Comparison of ENCODE assay signal across 12 mouse cellular contexts in the genomic region with DNA sequence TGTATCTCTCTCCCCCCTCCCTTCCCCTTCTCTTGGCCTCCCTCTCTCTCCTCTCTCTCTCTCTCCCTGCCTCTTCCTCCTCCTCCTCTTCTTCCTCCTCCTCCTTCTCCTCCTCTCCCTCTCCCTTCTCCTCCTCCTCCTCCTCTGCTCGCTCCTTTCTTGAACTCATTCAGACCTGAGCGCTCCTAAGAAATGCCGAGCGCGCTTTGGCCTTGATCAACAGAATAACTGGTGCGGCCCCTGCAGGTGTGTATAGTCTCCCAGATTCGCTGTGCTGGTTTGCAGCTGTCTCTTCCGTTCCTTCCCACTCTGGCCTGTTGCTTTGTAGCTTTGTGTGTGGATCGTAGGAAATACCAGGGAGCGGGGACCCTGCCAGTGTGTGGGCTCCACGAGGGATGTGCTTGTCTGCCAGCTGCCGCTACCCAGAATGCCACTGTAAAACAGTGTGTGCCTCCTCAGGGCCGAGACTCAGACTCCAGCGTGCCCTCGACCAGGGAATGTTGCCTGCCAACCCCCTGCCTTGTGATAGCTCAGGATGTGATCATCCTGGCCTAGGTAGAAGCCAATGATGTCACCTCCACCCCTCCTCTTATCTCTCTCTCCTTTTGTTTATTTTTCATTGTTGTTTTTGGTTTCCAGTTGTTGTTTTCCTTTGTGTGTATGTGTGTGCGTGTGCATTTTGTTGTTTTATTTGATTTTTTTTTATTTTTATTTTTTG.
DNase-seq lines count a peak whose midpoint lies in the region; ATAC-seq and TF ChIP-seq lines count a peak whose summit lies in the region.
"Had no signal": no experiment of that assay in that cellular context is flagged by ENCODE, and none has a peak within 500 bp of the region (broad histone marks: within the 10 kb centered on the region; RNA-seq: fewer than 3 reads in every experiment).

No protein-coding gene starts in this region.

- 83% methylated on average over 16 of the region's 16 CpGs for WGBS in heart, embryonic 10.5 days
- WGBS in liver, embryonic 16.5 days (ENCODE audit: insufficient replicate concordance), result 52% methylated on average over 16 of the region's 16 CpGs

- H3K4me1 ChIP-seq in heart, embryonic 10.5 days, result peaks cover 25% of the 10 kb centered on the region
- peaks cover 35% of the 10 kb centered on the region for H3K4me1 ChIP-seq in E14TG2a.4 (replicated peaks; ENCODE audit: low read depth, low read length)
- peaks cover 49% of the 10 kb centered on the region for H3K4me1 ChIP-seq in liver, embryonic 16.5 days (ENCODE audit: control insufficient read depth, low read depth, low read length)
- H3K4me1 ChIP-seq: embryonic facial prominence, embryonic 15.5 days; intestine, embryonic 15.5 days had no signal

- intact Hi-C loops in left cerebral cortex, adult 2 months (cut with DNase I), result no loop called here

- no peaks in the 10 kb centered on the region for H3K9me3 ChIP-seq in heart, embryonic 10.5 days
- H3K9me3 ChIP-seq in E14TG2a.4 (ENCODE audit: low read length), result no peaks in the 10 kb centered on the region
- no peaks in the 10 kb centered on the region for H3K9me3 ChIP-seq in liver, embryonic 16.5 days (replicated peaks; ENCODE audit: control insufficient read depth, low read length)
- H3K9me3 ChIP-seq: embryonic facial prominence, embryonic 15.5 days; intestine, embryonic 15.5 days; lung, embryonic 15.5 days had no signal

- H3K27ac ChIP-seq in heart, embryonic 10.5 days, result peak overlapping the region; percentile 74
- H3K27ac ChIP-seq in liver, embryonic 16.5 days (ENCODE audit: low read length), result peak overlapping the region; percentile 98
- no peak overlapping the region for H3K27ac ChIP-seq in left cerebral cortex, adult 2 months
- H3K27ac ChIP-seq: embryonic facial prominence, embryonic 15.5 days; intestine, embryonic 15.5 days; lung, embryonic 15.5 days had no signal

- peak overlapping the region; percentile 57 for H3K4me2 ChIP-seq in liver, embryonic 16.5 days (ENCODE audit: low read depth, low read length)
- H3K4me2 ChIP-seq: embryonic facial prominence, embryonic 15.5 days; intestine, embryonic 15.5 days; lung, embryonic 15.5 days had no signal

- H3K36me3 ChIP-seq in heart, embryonic 10.5 days, result peaks cover 48% of the 10 kb centered on the region
- H3K36me3 ChIP-seq in E14TG2a.4 (ENCODE audit: insufficient read depth, low read length), result no peaks in the 10 kb centered on the region
- peaks cover 3% of the 10 kb centered on the region; the same call in 1 of the 2 replicates for H3K36me3 ChIP-seq in liver, embryonic 16.5 days (ENCODE audit: control insufficient read depth, insufficient read depth)

- peak; percentile 76 for DNase-seq in heart, embryonic 10.5 days (ENCODE audit: low spot score)
- no peak for DNase-seq in heart, postnatal 4 days
- DNase-seq in frontal cortex, postnatal 10 days (ENCODE audit: low spot score in 2 of 2), result no peak
- DNase-seq in thymus, postnatal 25 days, result no peak
- no peak for DNase-seq in left cerebral cortex, adult 2 months (ENCODE audit: extremely low spot score in 1 of 2, low spot score in 2 of 2)
- DNase-seq: cerebellum, adult 18-20 months had no signal

- TF ChIP-seq CTCF in E14TG2a.4 (conservative IDR thresholded peaks at IDR 0.05; ENCODE audit: low read length), result no peak
- TF ChIP-seq CTCF in left cerebral cortex, adult 2 months (IDR thresholded peaks at IDR 0.05), result no peak

- no peaks in the 10 kb centered on the region for H3K27me3 ChIP-seq in heart, embryonic 10.5 days (ENCODE audit: insufficient read depth, poor library complexity, severe bottlenecking)
- H3K27me3 ChIP-seq in E14TG2a.4 (ENCODE audit: insufficient read depth, low read length), result no peaks in the 10 kb centered on the region
- no peaks in the 10 kb centered on the region for H3K27me3 ChIP-seq in liver, embryonic 16.5 days (ENCODE audit: control insufficient read depth, insufficient read depth, low read depth, low read length)
- H3K27me3 ChIP-seq: embryonic facial prominence, embryonic 15.5 days; intestine, embryonic 15.5 days; lung, embryonic 15.5 days had no signal

- H3K4me3 ChIP-seq in heart, embryonic 10.5 days, result no peak overlapping the region
- H3K4me3 ChIP-seq in E14TG2a.4 (replicated peaks; ENCODE audit: low read length), result peak overlapping the region; percentile 48; the same call in 1 of the 2 replicates
- peak overlapping the region; percentile 65 for H3K4me3 ChIP-seq in liver, embryonic 16.5 days (ENCODE audit: low read depth, low read length)
- H3K4me3 ChIP-seq in left cerebral cortex, adult 2 months, result no peak overlapping the region
- H3K4me3 ChIP-seq: embryonic facial prominence, embryonic 15.5 days; intestine, embryonic 15.5 days; lung, embryonic 15.5 days had no signal

- peak overlapping the region; percentile 76 for H3K9ac ChIP-seq in liver, embryonic 16.5 days (ENCODE audit: low read depth, low read length)
- H3K9ac ChIP-seq: embryonic facial prominence, embryonic 15.5 days; intestine, embryonic 15.5 days; lung, embryonic 15.5 days had no signal

- peak; percentile 58 for ATAC-seq in erythroblast, adult 5-6 weeks (replicated peaks; ENCODE audit: low FRiP score, poor library complexity, severe bottlenecking)
- peak; percentile 79 for ATAC-seq in liver, embryonic 16.5 days (ENCODE audit: low read depth)
- ATAC-seq: intestine, embryonic 15.5 days had no signal

Comparison
In these comparisons a context has a peak if more than half of its experiments do, and no peak if none do; other contexts are left out.
1. H3K4me3 ChIP-seq: peak in E14TG2a.4 (single experiment) and liver, embryonic 16.5 days (single experiment); none in heart, embryonic 10.5 days (single experiment) and left cerebral cortex, adult 2 months (single experiment).